Mouse (Mus musculus): ENCODE results near the gene Sec61b.

Sec61b gene

GRCm38 (mm10) chr4:47480095-47480494, 5.6 kb downstream of the Sec61b start:
- in situ Hi-C loops (cut with MboI; ENCODE audit: low sequenced_read_pairs), result no loop called here

- in situ Hi-C loops (cut with MboI; ENCODE audit: low sequenced_read_pairs), result no loop called here
Observed at GRCm38 (mm10) chr4:47480576-47480975, 6.1 kb downstream of the Sec61b start.

DNA sequence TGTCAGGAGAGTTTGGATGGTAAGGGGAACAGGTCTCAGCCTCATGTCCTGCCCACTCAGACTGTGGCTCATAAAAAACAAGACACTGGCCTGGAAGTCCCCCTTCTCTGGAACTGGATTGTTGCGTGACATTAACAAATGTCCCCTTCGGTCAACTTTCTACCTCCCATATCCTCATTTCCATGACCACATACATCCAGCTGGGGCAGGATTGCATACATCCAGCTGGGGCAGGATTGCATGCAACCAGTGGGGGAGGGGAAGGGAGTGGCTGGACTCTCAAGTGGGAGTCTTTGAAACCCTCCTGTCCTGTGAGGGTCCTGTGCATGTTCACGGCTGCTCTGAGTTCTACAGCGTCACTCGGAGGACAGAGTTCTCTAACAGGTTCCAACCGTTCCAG, 16.8 kb downstream of the Sec61b start:
- in situ Hi-C loops (cut with MboI; ENCODE audit: low sequenced_read_pairs), result no loop called here

- in situ Hi-C loops (cut with MboI; ENCODE audit: low sequenced_read_pairs), result no loop called here
Observed at GRCm38 (mm10) chr4:47492311-47493086, 18.0 kb downstream of the Sec61b start.

GRCm38 (mm10) chr4:47493456-47493855, 19.0 kb downstream of the Sec61b start:
- in situ Hi-C loops (cut with MboI; ENCODE audit: low sequenced_read_pairs), result no loop called here

- in situ Hi-C loops (cut with MboI; ENCODE audit: low sequenced_read_pairs), result no loop called here
Observed at GRCm38 (mm10) chr4:47494137-47494536, 19.7 kb downstream of the Sec61b start.

DNA sequence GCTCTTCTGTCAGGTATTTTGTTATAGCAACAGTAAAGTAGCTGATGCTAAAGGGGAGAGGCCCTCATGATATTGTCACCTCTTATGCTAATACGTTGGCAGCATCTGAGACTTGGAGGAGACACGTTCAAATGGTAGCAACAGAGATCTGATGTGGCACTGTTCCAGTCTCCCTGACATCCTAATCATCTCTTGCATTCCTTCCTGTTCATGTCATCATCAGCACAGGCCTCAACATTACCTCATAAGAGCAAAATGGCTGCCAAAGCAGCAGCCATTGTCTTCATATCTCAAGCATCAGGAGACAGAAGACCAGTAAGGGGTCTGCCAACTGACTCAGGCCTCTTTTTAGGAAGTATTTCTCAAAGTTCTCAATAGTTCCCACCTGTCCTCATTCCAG, 20.2 kb downstream of the Sec61b start:
- in situ Hi-C loops (cut with MboI; ENCODE audit: low sequenced_read_pairs), result no loop called here

- in situ Hi-C loops (cut with MboI; ENCODE audit: low sequenced_read_pairs), result no loop called here
Observed at GRCm38 (mm10) chr4:47497811-47498385, 23.4 kb downstream of the Sec61b start.

GRCm38 (mm10) chr4:47499121-47499545, 24.7 kb downstream of the Sec61b start:
- in situ Hi-C loops (cut with MboI; ENCODE audit: low sequenced_read_pairs), result no loop called here

DNA sequence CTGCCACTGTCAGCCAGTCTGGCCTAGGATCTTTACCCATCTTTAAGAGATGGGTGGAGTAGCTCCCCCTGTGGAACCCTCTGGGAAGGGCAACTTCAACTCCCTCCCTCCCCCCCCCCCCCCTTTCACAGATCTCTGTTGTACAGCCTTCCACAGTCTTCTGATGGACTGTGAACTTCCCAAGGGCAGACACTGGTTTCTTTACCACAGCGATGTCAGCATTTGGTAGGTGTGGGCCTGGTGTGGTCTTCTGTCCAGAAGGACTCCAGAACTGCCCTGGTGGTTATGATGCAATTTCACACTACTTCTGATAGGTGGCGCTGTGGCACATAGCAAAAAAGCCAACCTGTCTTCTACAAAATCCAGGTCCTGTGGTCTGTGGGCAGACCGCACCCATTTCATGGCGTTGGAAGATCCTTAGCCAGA, 28.1 kb downstream of the Sec61b start:
- in situ Hi-C loops (cut with MboI; ENCODE audit: low sequenced_read_pairs), result no loop called here

- in situ Hi-C loops (cut with MboI; ENCODE audit: low sequenced_read_pairs), result no loop called here
Observed at GRCm38 (mm10) chr4:47503045-47503444, 28.6 kb downstream of the Sec61b start.

GRCm38 (mm10) chr4:47504841-47505517, 30.5 kb downstream of the Sec61b start:
- in situ Hi-C loops (cut with MboI; ENCODE audit: low sequenced_read_pairs), result no loop called here

DNA sequence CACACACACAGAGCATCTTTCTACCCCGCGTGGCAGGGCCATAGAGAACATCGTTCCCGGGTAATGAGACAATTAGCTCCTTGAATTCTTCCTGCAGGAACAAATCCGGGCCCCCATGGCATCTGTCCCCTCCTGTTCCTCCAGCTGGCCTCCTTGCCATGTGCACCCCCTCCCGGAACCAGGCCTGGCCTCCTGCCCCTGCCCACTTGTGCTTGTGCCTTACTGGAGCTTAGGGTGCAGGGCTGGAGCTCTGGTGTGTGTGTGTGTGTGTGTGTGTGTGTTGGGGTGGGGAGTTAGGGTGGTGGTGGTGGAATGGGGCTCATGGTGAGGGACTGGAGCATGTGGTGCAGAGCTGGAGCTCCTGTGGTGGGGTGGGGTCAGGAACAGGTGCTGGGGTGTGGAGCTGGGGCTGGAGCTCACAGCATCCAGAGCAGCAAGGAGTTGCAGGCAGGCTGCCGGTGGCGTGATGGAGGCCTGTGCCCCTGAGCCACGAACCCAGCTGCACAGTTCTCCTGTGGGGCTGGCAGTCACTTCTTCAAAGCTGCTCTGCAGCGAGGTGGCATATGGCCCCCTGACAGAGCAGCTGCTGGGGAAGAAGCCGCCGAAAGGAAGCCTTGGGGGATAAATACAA, 44.2 kb downstream of the Sec61b start:
- in situ Hi-C loops (cut with MboI; ENCODE audit: low sequenced_read_pairs), result no loop called here

GRCm38 (mm10) chr4:47520076-47520475, 45.6 kb downstream of the Sec61b start:
- in situ Hi-C loops (cut with MboI; ENCODE audit: low sequenced_read_pairs), result no loop called here

DNA sequence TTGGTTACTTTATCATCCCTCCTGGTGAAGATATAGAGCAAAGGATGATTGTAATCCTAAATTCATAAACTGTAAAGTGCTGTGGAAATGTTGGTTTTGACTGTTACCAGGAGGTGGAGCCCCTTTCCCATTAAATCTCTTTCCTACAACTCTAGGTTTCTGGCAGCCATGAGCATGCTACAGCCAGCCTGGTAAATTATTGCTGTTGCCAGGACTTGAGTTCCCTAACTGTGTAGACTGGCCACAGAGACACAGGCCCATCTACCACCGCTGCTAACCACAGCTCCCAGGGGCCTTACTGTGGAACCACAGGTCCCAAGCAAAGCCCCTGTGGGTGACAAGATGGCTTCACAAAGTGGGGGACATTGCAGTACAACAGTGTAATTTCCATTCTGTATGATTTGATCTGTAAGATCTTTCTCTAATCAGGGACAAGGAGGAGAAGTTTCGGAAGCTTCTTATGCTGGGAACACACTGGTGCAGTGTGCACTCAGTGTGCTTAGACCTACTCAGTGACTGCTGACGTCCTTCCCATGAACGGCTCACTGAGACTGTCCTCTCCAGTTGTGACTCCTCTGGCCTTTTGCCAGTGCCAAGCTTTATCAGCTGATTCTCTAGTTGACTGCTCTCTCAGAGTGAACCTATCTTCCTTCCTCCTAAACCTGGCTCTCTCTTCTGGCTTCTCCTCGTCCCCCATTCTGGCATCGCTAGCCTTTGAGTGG, 47.6 kb downstream of the Sec61b start:
- in situ Hi-C loops (cut with MboI; ENCODE audit: low sequenced_read_pairs), result no loop called here

DNA sequence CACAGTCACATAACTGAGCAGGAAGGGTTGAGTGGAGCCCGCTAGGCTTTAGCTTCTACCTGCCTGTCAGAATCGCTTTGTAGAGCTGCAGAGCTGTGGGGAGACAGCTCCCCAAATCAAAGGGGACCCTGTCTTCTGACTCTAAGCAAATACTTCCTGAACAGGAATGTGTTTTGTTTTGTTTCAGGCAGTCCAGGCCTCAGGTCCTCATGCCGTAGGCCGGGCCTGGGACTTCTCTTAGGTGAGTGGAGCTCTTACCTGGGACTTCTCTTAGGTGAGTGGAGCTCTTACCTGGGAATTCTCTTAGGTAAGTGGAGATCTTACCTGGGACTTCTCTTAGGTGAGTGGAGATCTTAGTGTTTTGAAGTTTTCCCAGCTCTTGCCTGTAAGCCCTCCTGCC, 55.4 kb downstream of the Sec61b start:
- in situ Hi-C loops (cut with MboI; ENCODE audit: low sequenced_read_pairs), result no loop called here

Data from CH12F3 (cell line).